Mouse (Mus musculus) limb, embryonic 13.5 days (tissue): ENCODE data around the gene Gm42906. TPM values are rescaled to one million over a fixed set of nuclear protein-coding genes. Genes with fewer than 3 reads are reported as not detected.

Experiments used
- ATAC-seq: fragments of 200-750 bp; cut with Nextera tagmentation; 2 replicates; pipeline ENCODE4 v1.8.0; 2017; ENCODE audit warnings: low read depth, moderate number of reproducible peaks, moderate TSS enrichment; ENCODE audit not compliant: low FRiP score
- H3K27ac ChIP-seq: fragments of 300-500 bp; sonication (generic); 2 replicates; pipeline ENCODE4 v1.5.1; 2015; ENCODE audit warnings: inconsistent platforms, mild to moderate bottlenecking, moderate library complexity
- H3K27me3 ChIP-seq: fragments of 300-500 bp; sonication (generic); 2 replicates; pipeline ENCODE4 v1.6.1; 2015; ENCODE audit warnings: mild to moderate bottlenecking, inconsistent platforms
- H3K36me3 ChIP-seq: fragments of 300-500 bp; sonication (generic); 2 replicates; pipeline ENCODE4 v1.6.1; 2015; ENCODE audit warnings: inconsistent platforms, mild to moderate bottlenecking, moderate library complexity
- H3K4me1 ChIP-seq: fragments of 300-500 bp; sonication (generic); 2 replicates; pipeline ENCODE4 v1.6.1; 2015; ENCODE audit warnings: inconsistent platforms
- H3K4me2 ChIP-seq: fragments of 300-500 bp; sonication (generic); replicated peaks from 2 replicates; pipeline ENCODE4 v1.6.1; 2015; ENCODE audit warnings: inconsistent platforms, mild to moderate bottlenecking, moderate library complexity
- H3K4me3 ChIP-seq: fragments of 300-500 bp; sonication (generic); 2 replicates; pipeline ENCODE4 v1.5.1; 2015; ENCODE audit warnings: moderate library complexity, mild to moderate bottlenecking, inconsistent platforms
- H3K9ac ChIP-seq: fragments of 300-500 bp; sonication (generic); 2 replicates; pipeline ENCODE4 v1.6.1; 2015; ENCODE audit warnings: mild to moderate bottlenecking, inconsistent platforms
- H3K9me3 ChIP-seq: fragments of 300-500 bp; sonication (generic); 2 replicates; pipeline ENCODE4 v1.6.1; 2016; ENCODE audit warnings: inconsistent platforms
- WGBS: fragments of 180-500 bp; shearing (Covaris S2); methylation state at CpG from one replicate; pipeline ENCODE4 v1.1.7; 2015; 5-methylcytosine and 5-hydroxymethylcytosine counted together
- polyA plus RNA-seq: library from polyadenylated mRNA; unstranded; fragments of >200 nt; fragmentation: Nextera tagmentation; extraction: Ambion mirVana; gene quantifications from 2 replicates; pipeline ENCODE4 v1.2.1, GENCODE M21; 2015

Gm42906 gene
- polyA plus RNA-seq, 1 experiment from 2014 or later = not detected

- H3K4me3 ChIP-seq = no peak overlapping the region
- H3K27ac ChIP-seq = no peak overlapping the region
- peaks cover 30% of the 10 kb centered on the region for H3K4me1 ChIP-seq
- WGBS = 87% methylated on average over 3 of the region's 3 CpGs
- H3K4me2 ChIP-seq = no peak overlapping the region
- no peak for ATAC-seq
- H3K9me3 ChIP-seq = no peaks in the 10 kb centered on the region
- H3K9ac ChIP-seq = no peak overlapping the region
- H3K27me3 ChIP-seq = no peaks in the 10 kb centered on the region
- no peaks in the 10 kb centered on the region for H3K36me3 ChIP-seq
Observed at GRCm38 (mm10) chr5:151106841-151107240, 321.1 kb downstream of the Gm42906 start.

GRCm38 (mm10) chr5:151105054-151105971 is 322.6 kb downstream of the Gm42906 start:
- Histone ChIP-seq H3K9me3 (no peaks in the 10 kb centered on the region), H3K36me3 (no peaks in the 10 kb centered on the region), H3K4me1 (peaks cover 39% of the 10 kb centered on the region), H3K9ac (no peak overlapping the region), H3K27me3 (no peaks in the 10 kb centered on the region), H3K27ac (no peak overlapping the region), H3K4me3 (no peak overlapping the region), H3K4me2 (no peak overlapping the region)
- 79% methylated on average over 10 of the region's 10 CpGs for WGBS
- ATAC-seq = no peak

GRCm38 (mm10) chr5:151104354-151105053 is 323.5 kb downstream of the Gm42906 start:
- 57% methylated on average over 9 of the region's 9 CpGs for WGBS
- peaks cover 31% of the 10 kb centered on the region for H3K4me1 ChIP-seq
- no peaks in the 10 kb centered on the region for H3K36me3 ChIP-seq
- no peak overlapping the region for H3K27ac ChIP-seq
- H3K4me2 ChIP-seq = no peak overlapping the region
- H3K27me3 ChIP-seq = no peaks in the 10 kb centered on the region
- no peak overlapping the region for H3K9ac ChIP-seq
- ATAC-seq = no peak
- no peaks in the 10 kb centered on the region for H3K9me3 ChIP-seq
- H3K4me3 ChIP-seq = no peak overlapping the region

- H3K4me3 ChIP-seq = no peak overlapping the region
- H3K9me3 ChIP-seq = no peaks in the 10 kb centered on the region
- no peak overlapping the region for H3K27ac ChIP-seq
- no peak for ATAC-seq
- H3K4me1 ChIP-seq = peaks cover 20% of the 10 kb centered on the region
- H3K4me2 ChIP-seq = no peak overlapping the region
- H3K9ac ChIP-seq = no peak overlapping the region
- 76% methylated on average over 4 of the region's 4 CpGs for WGBS
- H3K36me3 ChIP-seq = no peaks in the 10 kb centered on the region
- no peaks in the 10 kb centered on the region for H3K27me3 ChIP-seq
Observed at GRCm38 (mm10) chr5:151103284-151103683, 324.7 kb downstream of the Gm42906 start.

GRCm38 (mm10) chr5:151102262-151102661 is 325.7 kb downstream of the Gm42906 start:
- Histone ChIP-seq H3K9me3 (no peaks in the 10 kb centered on the region), H3K27ac (no peak overlapping the region), H3K9ac (no peak overlapping the region), H3K27me3 (no peaks in the 10 kb centered on the region), H3K4me2 (no peak overlapping the region), H3K4me1 (peaks cover 16% of the 10 kb centered on the region), H3K36me3 (no peaks in the 10 kb centered on the region), H3K4me3 (no peak overlapping the region)
- no peak for ATAC-seq
- WGBS = 50% methylated on average over 2 of the region's 2 CpGs

GRCm38 (mm10) chr5:151096012-151096411 is 332.0 kb downstream of the Gm42906 start:
- Histone ChIP-seq H3K27me3 (no peaks in the 10 kb centered on the region), H3K4me3 (no peak overlapping the region), H3K9ac (no peak overlapping the region), H3K27ac (no peak overlapping the region), H3K4me1 (peaks cover 20% of the 10 kb centered on the region), H3K36me3 (peaks cover 11% of the 10 kb centered on the region), H3K4me2 (no peak overlapping the region), H3K9me3 (no peaks in the 10 kb centered on the region)
- ATAC-seq = no peak
- WGBS = 89% methylated on average over 6 of the region's 6 CpGs

- no peak overlapping the region for H3K4me2 ChIP-seq
- WGBS = 78% methylated on average over 3 of the region's 3 CpGs
- no peak overlapping the region for H3K27ac ChIP-seq
- no peak for ATAC-seq
- peaks cover 11% of the 10 kb centered on the region for H3K36me3 ChIP-seq
- H3K9me3 ChIP-seq = no peaks in the 10 kb centered on the region
- peaks cover 33% of the 10 kb centered on the region for H3K4me1 ChIP-seq
- H3K27me3 ChIP-seq = no peaks in the 10 kb centered on the region
- no peak overlapping the region for H3K4me3 ChIP-seq
- no peak overlapping the region for H3K9ac ChIP-seq
Observed at GRCm38 (mm10) chr5:151092886-151093665, 334.9 kb downstream of the Gm42906 start.

GRCm38 (mm10) chr5:151090996-151091395 is 337.0 kb downstream of the Gm42906 start:
- Histone ChIP-seq H3K9me3 (no peaks in the 10 kb centered on the region), H3K27me3 (no peaks in the 10 kb centered on the region), H3K27ac (no peak overlapping the region), H3K4me3 (no peak overlapping the region), H3K4me2 (no peak overlapping the region), H3K4me1 (peaks cover 32% of the 10 kb centered on the region), H3K36me3 (peaks cover 11% of the 10 kb centered on the region), H3K9ac (no peak overlapping the region)
- no peak for ATAC-seq
- WGBS = 78% methylated on average over 6 of the region's 6 CpGs

GRCm38 (mm10) chr5:151089201-151089600 is 338.8 kb downstream of the Gm42906 start:
- H3K4me2 ChIP-seq = no peak overlapping the region
- peaks cover 8% of the 10 kb centered on the region for H3K36me3 ChIP-seq
- H3K27ac ChIP-seq = no peak overlapping the region
- ATAC-seq = no peak
- WGBS = 18% methylated on average over 6 of the region's 6 CpGs
- H3K9me3 ChIP-seq = no peaks in the 10 kb centered on the region
- H3K27me3 ChIP-seq = no peaks in the 10 kb centered on the region
- H3K4me3 ChIP-seq = no peak overlapping the region
- peaks cover 28% of the 10 kb centered on the region for H3K4me1 ChIP-seq
- no peak overlapping the region for H3K9ac ChIP-seq

- Histone ChIP-seq H3K4me3 (no peak overlapping the region), H3K27me3 (no peaks in the 10 kb centered on the region), H3K4me1 (peaks cover 28% of the 10 kb centered on the region), H3K36me3 (no peaks in the 10 kb centered on the region), H3K27ac (no peak overlapping the region), H3K9me3 (no peaks in the 10 kb centered on the region), H3K4me2 (no peak overlapping the region), H3K9ac (no peak overlapping the region)
- ATAC-seq = no peak
- WGBS = 59% methylated on average over 9 of the region's 9 CpGs
Observed at GRCm38 (mm10) chr5:151086425-151087202, 341.3 kb downstream of the Gm42906 start.

GRCm38 (mm10) chr5:151085749-151086148 is 342.2 kb downstream of the Gm42906 start:
- no peaks in the 10 kb centered on the region for H3K9me3 ChIP-seq
- H3K27me3 ChIP-seq = no peaks in the 10 kb centered on the region
- H3K4me2 ChIP-seq = no peak overlapping the region
- no peak overlapping the region for H3K27ac ChIP-seq
- ATAC-seq = no peak
- H3K4me1 ChIP-seq = peaks cover 28% of the 10 kb centered on the region
- no peak overlapping the region for H3K9ac ChIP-seq
- no peaks in the 10 kb centered on the region for H3K36me3 ChIP-seq
- H3K4me3 ChIP-seq = no peak overlapping the region
- WGBS = 75% methylated on average over 8 of the region's 8 CpGs
